ENCODE assay signal across 18 mouse cellular contexts in genomic region chr5:27271336-27271735, GRCm38 (mm10).
DNase-seq lines count a peak whose midpoint lies in the region; ATAC-seq lines count a peak whose summit lies in the region.
"Had no signal": no experiment of that assay in that cellular context is flagged by ENCODE, and none has a peak within 500 bp of the region (broad histone marks: within the 10 kb centered on the region; RNA-seq: fewer than 3 reads in every experiment).

No protein-coding gene starts in this region.

- no peak for DNase-seq in cerebellum, postnatal 4 days (ENCODE audit: low spot score in 2 of 2)
- DNase-seq in cerebellum, adult 11-12 months = peak; percentile 82
- DNase-seq in cerebellum, adult 9-10 months = peak; percentile 81
- DNase-seq in cerebellum, postnatal 25 days = peak; percentile 73 to 77
- DNase-seq in urinary bladder, postnatal 14 days (ENCODE audit: low spot score) = no peak
- no peak for DNase-seq in MN1 (ENCODE audit: low spot score)
- DNase-seq in kidney, postnatal 4 days = no peak
- DNase-seq: adrenal gland, postnatal 10 days; B cell, adult 2 months; gastrocnemius, postnatal 10 days; heart, adult 18-20 months; heart, postnatal 10 days; heart, postnatal 4 days had no signal

- peak; percentile 75; the same call in 1 of the 2 replicates for ATAC-seq in cerebellum, adult (ENCODE audit: insufficient number of reproducible peaks, low FRiP score, low TSS enrichment)
- ATAC-seq: CD4-positive, CD25-positive, alpha-beta regulatory T cell, adult 4 months; forebrain, embryonic 16.5 days; hindbrain, embryonic 16.5 days; inflammation-experienced regulatory T-cells, adult 6 months had no signal

Comparison
In these comparisons a context has a peak if more than half of its experiments do, and no peak if none do; other contexts are left out.
1. DNase-seq: peak in cerebellum, adult 11-12 months (single experiment), cerebellum, adult 9-10 months (single experiment) and cerebellum, postnatal 25 days (2 of 2); none in cerebellum, postnatal 4 days (0 of 2), urinary bladder, postnatal 14 days (single experiment), MN1 (single experiment) and kidney, postnatal 4 days (0 of 2).